ENCODE assay signal across 13 mouse cellular contexts in genomic region chr7:24389516-24390187, GRCm38 (mm10). TPM values are rescaled to one million over a fixed set of nuclear protein-coding genes. Genes with fewer than 3 reads are reported as not detected.
DNase-seq lines count a peak whose midpoint lies in the region; ATAC-seq and TF ChIP-seq lines count a peak whose summit lies in the region.
"Had no signal": no experiment of that assay in that cellular context is flagged by ENCODE, and none has a peak within 500 bp of the region (broad histone marks: within the 10 kb centered on the region; RNA-seq: fewer than 3 reads in every experiment).

No protein-coding gene starts in this region.

- ATAC-seq in kidney, postnatal 0 days (replicated peaks; ENCODE audit: low FRiP score, low read depth) = peak; percentile 25; the same call in 1 of the 2 replicates
- ATAC-seq in granulocyte monocyte progenitor cell, adult 5-6 weeks (replicated peaks; ENCODE audit: poor library complexity, severe bottlenecking) = peak; percentile 67
- ATAC-seq in neural tube, embryonic 15.5 days (ENCODE audit: low FRiP score) = no peak

- no peak overlapping the region for H3K4me2 ChIP-seq in kidney, postnatal 0 days (ENCODE audit: low read length)
- H3K4me2 ChIP-seq in neural tube, embryonic 15.5 days = no peak overlapping the region

- H3K9me3 ChIP-seq in kidney, postnatal 0 days (replicated peaks; ENCODE audit: low read length) = no peaks in the 10 kb centered on the region
- no peaks in the 10 kb centered on the region for H3K9me3 ChIP-seq in neural tube, embryonic 15.5 days (replicated peaks)

- no peak overlapping the region for H3K9ac ChIP-seq in kidney, postnatal 0 days (ENCODE audit: low read depth, low read length)
- H3K9ac ChIP-seq in neural tube, embryonic 15.5 days (replicated peaks) = no peak overlapping the region

- H3K4me3 ChIP-seq in kidney, postnatal 0 days (replicated peaks; ENCODE audit: low read depth, low read length) = no peak overlapping the region
- H3K4me3 ChIP-seq in neural tube, embryonic 15.5 days (replicated peaks) = no peak overlapping the region

- no peaks in the 10 kb centered on the region for H3K36me3 ChIP-seq in kidney, postnatal 0 days (ENCODE audit: insufficient read depth, low read length)
- no peaks in the 10 kb centered on the region for H3K36me3 ChIP-seq in neural tube, embryonic 15.5 days

- no peaks in the 10 kb centered on the region for H3K27me3 ChIP-seq in kidney, postnatal 0 days (ENCODE audit: insufficient read depth, low read length)
- H3K27me3 ChIP-seq in neural tube, embryonic 15.5 days (replicated peaks) = no peaks in the 10 kb centered on the region

- 36% methylated on average over 13 of the region's 13 CpGs for WGBS in kidney, postnatal 0 days
- WGBS in neural tube, embryonic 15.5 days = 59% methylated on average over 13 of the region's 13 CpGs

- DNase-seq in kidney, postnatal 0 days (ENCODE audit: low spot score) = peak; percentile 82
- no peak for DNase-seq in kidney, adult 18-20 months
- peak; percentile 48 to 55 for DNase-seq in adrenal gland, postnatal 36 days
- DNase-seq in adipocyte (ENCODE audit: low spot score) = no peak
- no peak for DNase-seq in right cerebral cortex, adult 18-20 months
- DNase-seq: cerebellum, postnatal 10 days had no signal

- peaks cover 4% of the 10 kb centered on the region; the same call in 1 of the 2 replicates for H3K4me1 ChIP-seq in kidney, postnatal 0 days (replicated peaks; ENCODE audit: insufficient read depth, low read length)
- H3K4me1 ChIP-seq in neural tube, embryonic 15.5 days = peaks cover 28% of the 10 kb centered on the region

- TF ChIP-seq CTCF in kidney, postnatal 0 days (IDR thresholded peaks at IDR 0.05; ENCODE audit: low read depth) = no peak

- peak overlapping the region; percentile 25; the same call in 1 of the 2 replicates for H3K27ac ChIP-seq in kidney, postnatal 0 days
- H3K27ac ChIP-seq in neural tube, embryonic 15.5 days (replicated peaks) = peak overlapping the region; percentile 64; the same call in 1 of the 2 replicates

RNA-seq across cellular contexts. Expression of gene Smg9, which starts 9.8 kb away (rescaled TPM):
- polyA plus RNA-seq in kidney, postnatal 0 days (2015; fragmentation: Nextera tagmentation; extraction: Ambion mirVana) = 20.6 and 20.8 TPM in 2 replicates
- 10 to 100 TPM; 17.8 to 21.1 TPM for total RNA-seq in adrenal gland, postnatal 36 days (2021)
- total RNA-seq in granulocyte monocyte progenitor cell, adult 5-6 weeks (2014; fragmentation: Nextera tagmentation) = 21.6 and 29.5 TPM in 2 replicates
- 19.5 and 21.8 TPM in 2 replicates for total RNA-seq in granulocyte monocyte progenitor cell, adult 5-6 weeks (2017)
- polyA plus RNA-seq in neural tube, embryonic 15.5 days (2015; fragmentation: Nextera tagmentation; extraction: Ambion mirVana) = 34.4 and 38.3 TPM in 2 replicates

RNA-seq across cellular contexts. Expression of gene Kcnn4, which starts 19.6 kb away (rescaled TPM):
- polyA plus RNA-seq in kidney, postnatal 0 days (2015; fragmentation: Nextera tagmentation; extraction: Ambion mirVana) = 8.0 and 9.6 TPM in 2 replicates
- 1 to 10 TPM in 1 of 2 experiments, under 1 TPM in 1; 0.79 to 1.3 TPM for total RNA-seq in adrenal gland, postnatal 36 days (2021)
- 24.2 and 31.4 TPM in 2 replicates for total RNA-seq in granulocyte monocyte progenitor cell, adult 5-6 weeks (2014; fragmentation: Nextera tagmentation)
- total RNA-seq in granulocyte monocyte progenitor cell, adult 5-6 weeks (2017) = 36.3 and 43.5 TPM in 2 replicates
- polyA plus RNA-seq in neural tube, embryonic 15.5 days (2015; fragmentation: Nextera tagmentation; extraction: Ambion mirVana) = 3.0 and 11.2 TPM in 2 replicates

RNA-seq across cellular contexts. Expression of gene Lypd5, which starts 40.7 kb away (rescaled TPM):
- polyA plus RNA-seq in kidney, postnatal 0 days (2015; fragmentation: Nextera tagmentation; extraction: Ambion mirVana) = not detected in 2 replicates
- not detected for total RNA-seq in adrenal gland, postnatal 36 days (2021)
- not detected in 2 replicates for total RNA-seq in granulocyte monocyte progenitor cell, adult 5-6 weeks (2014; fragmentation: Nextera tagmentation)
- not detected in 2 replicates for total RNA-seq in granulocyte monocyte progenitor cell, adult 5-6 weeks (2017)
- 0.06 TPM in 1 of 2 replicates, not detected in the other for polyA plus RNA-seq in neural tube, embryonic 15.5 days (2015; fragmentation: Nextera tagmentation; extraction: Ambion mirVana)
- total RNA-seq: gastrocnemius, adult 18-20 months; layer of hippocampus, postnatal 14 days had no signal
- polyA plus RNA-seq: heart, embryonic 16.5 days; intestine, embryonic 14.5 days had no signal

RNA-seq across cellular contexts. Expression of gene Tescl, which starts 55.9 kb away (rescaled TPM):
- polyA plus RNA-seq in kidney, postnatal 0 days (2015; fragmentation: Nextera tagmentation; extraction: Ambion mirVana) = 0.27 and 0.45 TPM in 2 replicates
- total RNA-seq in adrenal gland, postnatal 36 days (2021) = under 1 TPM; 0.36 to 0.56 TPM
- total RNA-seq in granulocyte monocyte progenitor cell, adult 5-6 weeks (2014; fragmentation: Nextera tagmentation) = not detected in 2 replicates
- total RNA-seq in granulocyte monocyte progenitor cell, adult 5-6 weeks (2017) = not detected in 2 replicates
- polyA plus RNA-seq in neural tube, embryonic 15.5 days (2015; fragmentation: Nextera tagmentation; extraction: Ambion mirVana) = 0.24 and 0.29 TPM in 2 replicates
- total RNA-seq: gastrocnemius, adult 18-20 months; layer of hippocampus, postnatal 14 days had no signal
- polyA plus RNA-seq: intestine, embryonic 14.5 days; lung, embryonic 16.5 days had no signal

Comparison
In these comparisons a context has a peak if more than half of its experiments do, and no peak if none do; other contexts are left out.
1. DNase-seq: peak in kidney, postnatal 0 days (single experiment) and adrenal gland, postnatal 36 days (2 of 2); none in kidney, adult 18-20 months (single experiment), adipocyte (single experiment) and right cerebral cortex, adult 18-20 months (single experiment).
2. RNA of gene Kcnn4, which starts 19.6 kb away (total RNA-seq): 24.2 to 43.5 TPM in granulocyte monocyte progenitor cell, adult 5-6 weeks; 0.79 to 1.3 TPM in adrenal gland, postnatal 36 days; every median in the first group is over 10 times any median in the second.